Mouse (Mus musculus) heart, adult 2 months (tissue): ENCODE measurements around the gene Cdk12.

ENCODE experiments used
- CTCF ChIP-seq: fragments of 200-600 bp; IDR thresholded peaks from 2 replicates; pipeline ENCODE4 v1.8.1; 2022; ENCODE audit warnings: antibody characterized with exemption, mild to moderate bottlenecking, moderate library complexity
- EP300 ChIP-seq: fragments of 200-500 bp; IDR thresholded peaks from 2 replicates; pipeline ENCODE4 v1.6.1; 2011; ENCODE audit warnings: low read depth, low read length, control low read depth; ENCODE audit not compliant: insufficient read depth
- POLR2A ChIP-seq: fragments of 200-500 bp; IDR thresholded peaks from 2 replicates; pipeline ENCODE4 v1.6.1; 2011; ENCODE audit warnings: mild to moderate bottlenecking, low read depth, low read length, control low read depth; ENCODE audit not compliant: insufficient read depth

GRCm38 (mm10) chr11:98202641-98203350 lies at the start of gene Cdk12:
- TF ChIP-seq EP300 (0 out of 2 replicates have a peak, but pooled peaks have one; percentile 53), POLR2A (peak; percentile 98), CTCF (no peak)
